Mouse (Mus musculus): Measurements from ENCODE around the gene Cramp1l. TPM values are rescaled to one million over a fixed set of nuclear protein-coding genes. Genes with fewer than 3 reads are reported as not detected.

The Cramp1l gene
- polyA plus RNA-seq, 1 experiment from 2014 or later, result 10.8 TPM

DNA sequence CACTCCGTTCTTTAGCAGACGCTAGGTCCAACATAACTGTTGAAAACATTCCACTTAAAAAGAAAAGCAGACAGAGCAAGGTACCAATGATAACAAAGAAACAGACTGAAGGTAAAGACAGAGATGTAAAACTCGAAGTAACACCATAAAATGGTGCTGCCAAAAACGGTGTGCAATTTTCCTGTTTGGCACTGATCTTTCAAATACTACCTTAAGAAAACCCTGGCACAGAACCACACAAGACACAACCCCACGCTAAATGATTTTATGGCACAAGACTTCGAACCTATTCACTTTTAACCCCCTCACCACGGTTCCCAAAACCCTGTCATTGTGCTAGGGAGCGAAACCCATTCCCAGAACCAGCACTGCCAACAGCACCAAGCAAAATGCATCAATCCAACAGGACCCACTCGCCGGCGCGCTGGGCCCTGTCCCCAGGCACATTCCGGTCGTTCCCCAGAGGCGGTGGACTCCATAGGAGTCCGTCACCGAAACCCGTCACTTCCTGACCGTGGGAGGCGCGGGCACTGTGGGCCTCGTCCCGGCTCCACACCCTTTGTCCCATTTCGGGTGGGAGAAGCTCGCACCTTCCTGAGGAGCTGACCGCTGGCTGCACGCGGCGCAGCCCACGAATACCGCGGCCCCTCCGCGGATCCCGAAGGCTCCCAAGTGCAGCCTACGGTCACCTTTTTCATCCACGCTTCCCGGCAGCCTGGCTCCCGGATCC is 582 bp downstream of the Cramp1l start:
- H3K27ac ChIP-seq, result peak overlapping the region; percentile 98
- peak overlapping the region; percentile 100 for H3K4me3 ChIP-seq
- peaks cover 48% of the 10 kb centered on the region for H3K36me3 ChIP-seq
- WGBS, result under 1% methylated on average over 39 of the region's 39 CpGs
- no peaks in the 10 kb centered on the region for H3K27me3 ChIP-seq (ENCODE audit: low read depth, poor library complexity, severe bottlenecking)
- no peaks in the 10 kb centered on the region for H3K9me3 ChIP-seq (replicated peaks)
- DNase-seq (ENCODE audit: low spot score), result peak; percentile 61
- peaks cover 20% of the 10 kb centered on the region for H3K4me1 ChIP-seq

DNA sequence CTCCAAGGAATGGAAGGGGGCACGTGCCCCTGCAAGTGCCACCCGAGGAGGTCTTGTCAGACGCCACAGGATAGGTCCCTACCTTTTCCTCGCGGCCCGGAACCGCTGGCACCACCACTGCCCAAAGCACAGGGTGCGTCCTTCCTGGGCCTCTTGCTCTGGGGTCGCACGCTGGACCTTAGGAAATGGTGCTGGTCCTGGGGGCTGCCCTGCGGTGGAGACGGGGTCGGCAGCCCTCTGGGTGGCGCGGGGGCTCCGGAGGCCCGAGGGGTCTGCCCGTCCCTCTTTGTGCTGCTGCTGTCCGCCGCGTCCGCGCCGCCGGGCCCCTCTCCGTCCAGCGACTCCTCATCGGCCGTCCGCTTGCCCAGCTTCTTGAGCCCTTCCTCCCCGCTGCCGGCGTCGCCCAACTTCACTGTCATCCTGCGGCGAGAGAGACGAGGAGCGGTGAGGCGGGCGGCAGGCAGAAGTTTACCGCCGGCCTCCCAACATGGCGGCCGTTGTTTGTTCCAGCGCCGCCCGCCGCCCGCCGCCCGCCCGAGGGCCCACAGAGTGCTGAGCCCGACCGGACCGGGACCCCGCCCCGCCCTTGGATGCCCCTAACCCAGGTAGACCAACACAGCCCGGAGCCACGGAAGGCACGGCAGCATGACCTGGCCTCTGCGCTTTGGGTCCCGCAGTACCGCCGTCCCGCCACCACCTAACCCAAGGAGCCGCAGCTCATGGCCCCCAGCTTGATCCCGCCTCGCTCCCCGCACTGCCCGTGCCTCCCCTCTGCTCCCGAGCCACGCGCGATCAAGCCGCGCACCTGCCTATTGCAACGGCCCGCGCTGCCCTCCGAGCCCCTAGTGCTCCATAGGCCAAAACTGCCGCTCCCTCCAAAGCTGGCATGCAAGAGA is 1.7 kb downstream of the Cramp1l start:
- under 1% methylated on average over 80 of the region's 81 CpGs for WGBS

DNA sequence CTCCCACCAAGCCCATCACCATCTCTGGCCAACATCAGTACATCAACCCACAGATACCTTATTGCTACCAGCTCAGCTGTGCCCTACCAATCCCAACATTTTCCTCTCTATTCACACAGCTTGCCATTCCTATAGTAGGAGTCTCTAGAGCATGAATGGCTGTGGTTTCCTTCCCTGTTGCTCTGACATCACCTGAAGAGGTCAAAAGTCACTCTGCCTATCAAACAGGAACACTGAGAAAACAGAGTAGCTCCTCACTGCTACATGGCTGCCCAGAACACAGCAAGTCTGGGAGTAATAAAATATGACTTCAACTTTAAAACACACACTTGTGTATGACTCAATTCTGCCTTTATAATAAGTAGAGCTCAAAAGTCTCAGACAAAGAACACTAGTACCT is 8.1 kb downstream of the Cramp1l start:
- Histone ChIP-seq H3K4me1 (no peaks in the 10 kb centered on the region), H3K36me3 (peaks cover 96% of the 10 kb centered on the region)

More for the DNA sequence above, 1.7 kb downstream of the Cramp1l start:
- peak; percentile 77 for DNase-seq (ENCODE audit: low spot score)
- H3K36me3 ChIP-seq, result peaks cover 50% of the 10 kb centered on the region
- H3K9me3 ChIP-seq (replicated peaks), result no peaks in the 10 kb centered on the region
- H3K4me3 ChIP-seq, result peak overlapping the region; percentile 100
- H3K4me1 ChIP-seq, result peaks cover 20% of the 10 kb centered on the region
- peak overlapping the region; percentile 98 for H3K27ac ChIP-seq
- H3K27me3 ChIP-seq (ENCODE audit: low read depth, poor library complexity, severe bottlenecking), result no peaks in the 10 kb centered on the region

DNA sequence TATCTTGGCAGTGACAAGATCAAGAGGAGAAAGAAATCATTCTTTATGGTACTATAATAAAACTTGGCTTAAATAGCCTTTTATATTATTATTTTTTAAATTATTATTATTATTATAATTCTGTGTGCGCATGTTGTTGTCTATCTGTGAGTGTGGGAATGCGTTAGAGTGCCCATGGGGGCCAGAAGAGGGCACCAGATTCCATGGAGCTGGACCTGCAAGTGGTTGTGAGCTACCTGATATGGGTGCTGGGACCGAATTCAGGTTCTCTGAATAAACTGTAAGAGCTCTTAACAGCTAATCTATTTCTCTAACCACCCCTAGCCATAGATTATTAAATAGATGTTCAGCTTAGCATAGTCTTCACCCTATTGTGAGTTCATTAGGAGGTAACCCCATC is 10.5 kb downstream of the Cramp1l start:
- Histone ChIP-seq H3K27ac (no peak overlapping the region), H3K4me3 (no peak overlapping the region), H3K36me3 (peaks cover 96% of the 10 kb centered on the region), H3K27me3 (ENCODE audit: low read depth, poor library complexity, severe bottlenecking) (no peaks in the 10 kb centered on the region), H3K4me1 (no peaks in the 10 kb centered on the region), H3K9me3 (replicated peaks) (no peaks in the 10 kb centered on the region)
- over 99% methylated on average over 3 of the region's 3 CpGs for WGBS
- DNase-seq (ENCODE audit: low spot score), result no peak

More for the DNA sequence above, 8.1 kb downstream of the Cramp1l start:
- DNase-seq (ENCODE audit: low spot score), result no peak
- Histone ChIP-seq H3K9me3 (replicated peaks) (no peaks in the 10 kb centered on the region), H3K27me3 (ENCODE audit: low read depth, poor library complexity, severe bottlenecking) (no peaks in the 10 kb centered on the region), H3K4me3 (no peak overlapping the region), H3K27ac (no peak overlapping the region)

DNA sequence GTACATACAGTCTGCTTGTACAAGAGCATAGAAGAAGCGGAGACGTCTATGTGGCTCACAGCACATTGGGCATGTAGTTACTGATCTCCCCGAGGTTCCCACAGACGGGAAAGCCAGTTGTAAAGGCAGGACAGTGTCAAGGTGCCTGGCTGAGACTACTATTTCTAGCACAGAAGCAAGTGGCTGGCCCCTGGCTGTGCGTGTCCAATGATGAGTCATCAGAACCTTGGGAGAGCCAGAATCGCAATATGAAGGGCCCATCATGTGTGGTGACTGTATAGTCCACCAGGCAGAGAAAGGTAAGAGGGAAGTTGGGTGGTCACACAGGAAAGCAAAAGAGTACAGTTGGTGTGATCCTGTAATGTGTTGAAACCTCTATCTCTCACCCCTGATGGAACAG is 20.9 kb downstream of the Cramp1l start:
- 96% methylated on average over 6 of the region's 6 CpGs for WGBS
- Histone ChIP-seq H3K27ac (no peak overlapping the region), H3K4me1 (no peaks in the 10 kb centered on the region), H3K4me3 (no peak overlapping the region), H3K36me3 (peaks cover 99% of the 10 kb centered on the region), H3K9me3 (replicated peaks) (no peaks in the 10 kb centered on the region), H3K27me3 (ENCODE audit: low read depth, poor library complexity, severe bottlenecking) (no peaks in the 10 kb centered on the region)
- DNase-seq (ENCODE audit: low spot score), result no peak

DNA sequence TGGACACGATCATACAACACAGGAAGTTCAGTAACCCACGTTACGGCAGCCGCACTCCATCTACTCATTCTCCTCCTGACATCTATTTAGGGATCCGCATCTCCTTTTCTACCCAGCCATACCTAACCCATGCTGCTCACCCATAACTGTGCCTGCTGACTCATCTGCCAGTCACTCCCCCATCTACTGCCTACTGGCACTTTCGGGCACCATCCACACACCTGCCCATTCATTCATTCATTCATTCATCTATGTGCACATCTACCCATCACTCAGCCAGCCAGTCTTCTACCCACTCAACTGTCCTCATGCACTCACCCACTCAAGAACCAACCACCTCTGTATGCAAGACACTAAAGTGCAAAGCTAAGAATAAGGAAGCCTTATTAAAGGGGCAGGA is 28.4 kb downstream of the Cramp1l start:
- no peak for DNase-seq (ENCODE audit: low spot score)
- 97% methylated on average over 6 of the region's 6 CpGs for WGBS
- Histone ChIP-seq H3K36me3 (peaks cover 99% of the 10 kb centered on the region), H3K27me3 (ENCODE audit: low read depth, poor library complexity, severe bottlenecking) (no peaks in the 10 kb centered on the region), H3K9me3 (replicated peaks) (no peaks in the 10 kb centered on the region), H3K4me1 (no peaks in the 10 kb centered on the region), H3K27ac (no peak overlapping the region), H3K4me3 (no peak overlapping the region)

DNA sequence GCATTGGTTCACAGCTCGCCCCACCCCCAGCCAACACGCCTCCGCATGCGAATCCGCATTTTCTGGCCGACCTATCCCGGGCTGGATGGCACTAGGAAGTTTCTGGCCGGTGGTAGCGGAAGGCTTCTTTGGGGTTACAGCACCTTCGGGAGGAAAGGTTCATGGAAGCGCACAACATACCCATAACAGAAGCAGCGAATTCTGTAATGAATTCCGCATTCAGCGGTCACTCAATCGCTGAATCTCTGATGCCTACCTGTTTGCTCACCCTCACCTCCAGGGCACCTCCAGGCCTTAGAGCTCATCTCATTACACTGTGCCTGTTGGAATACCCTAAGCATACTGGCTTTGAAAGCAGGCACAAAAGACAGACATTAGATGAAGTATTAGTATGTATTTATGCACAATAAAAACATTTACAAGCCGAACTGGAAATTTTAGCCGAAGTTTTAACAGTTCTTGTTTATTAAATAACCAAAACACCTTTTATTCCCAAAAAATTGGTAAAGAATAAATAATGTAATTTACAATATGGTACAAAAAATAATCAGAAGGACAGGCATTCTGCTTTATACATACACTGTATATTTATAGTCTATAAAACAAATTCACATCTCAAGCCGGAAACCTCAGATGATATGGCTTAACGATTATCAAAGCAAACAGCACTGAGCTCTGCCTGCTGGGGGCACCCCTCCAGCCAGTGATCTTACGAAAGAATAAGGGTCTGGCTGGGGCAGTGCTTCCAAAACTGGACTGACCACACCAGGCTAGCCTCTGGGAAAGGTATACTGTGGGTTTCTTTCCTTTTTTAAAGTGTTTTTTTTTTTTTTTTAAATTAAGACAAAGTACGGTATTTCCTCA is 54.5 kb downstream of the Cramp1l start:
- Histone ChIP-seq H3K4me3 (peak overlapping the region; percentile 94), H3K27ac (peak overlapping the region; percentile 98), H3K4me1 (peaks cover 22% of the 10 kb centered on the region), H3K36me3 (peaks cover 69% of the 10 kb centered on the region), H3K9me3 (replicated peaks) (no peaks in the 10 kb centered on the region), H3K27me3 (ENCODE audit: low read depth, poor library complexity, severe bottlenecking) (no peaks in the 10 kb centered on the region)
- WGBS, result 17% methylated on average over 21 of the region's 21 CpGs
- DNase-seq (ENCODE audit: low spot score), result no peak

DNA sequence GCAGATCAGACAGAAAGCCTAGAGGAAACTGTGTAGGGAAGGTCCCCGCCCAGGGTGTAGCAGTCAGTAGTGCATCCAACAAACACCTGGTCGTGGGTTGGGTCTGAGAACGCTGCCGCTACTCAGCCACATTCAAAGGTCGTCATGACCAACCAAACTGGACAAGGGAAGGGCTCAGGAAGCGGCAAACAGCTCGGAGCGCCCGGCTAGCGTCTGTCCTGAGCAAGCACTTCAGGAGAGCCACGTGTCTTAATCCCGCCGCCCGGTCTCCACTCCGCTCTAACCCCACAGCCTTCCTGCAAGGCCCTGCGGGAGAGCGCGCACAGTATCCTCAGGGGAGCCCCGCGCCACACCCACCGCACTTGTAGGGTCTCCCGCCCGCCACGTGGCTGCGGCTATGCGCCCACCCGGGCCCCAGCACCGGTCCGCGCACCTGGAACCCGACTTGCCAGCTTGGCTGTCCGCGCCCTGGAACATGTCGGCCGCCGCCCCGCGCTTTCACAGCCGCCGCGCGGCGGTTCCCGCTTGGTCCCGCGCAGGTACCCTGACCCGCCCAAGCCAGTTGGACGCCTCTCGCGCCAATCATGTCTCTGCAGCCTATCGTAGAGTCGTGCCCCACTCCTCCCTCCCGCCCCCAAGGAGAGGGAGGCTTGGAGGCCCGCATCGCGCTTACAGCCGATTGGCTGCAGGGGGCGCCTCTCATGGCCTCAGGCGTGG is 55.3 kb downstream of the Cramp1l start, which contains the start of gene Jpt2:
TSS of gene Jpt2 (minus strand) at position 555 of the 717 bp plus-strand sequence.
- peak within 1 kb of the TSS; percentile 98 for H3K27ac ChIP-seq
- H3K4me3 ChIP-seq, result peak within 1 kb of the TSS; percentile 94
- peaks cover 69% of the 10 kb centered on the region for H3K36me3 ChIP-seq
- DNase-seq (ENCODE audit: low spot score), result peak; percentile 99
- no peaks in the 10 kb centered on the region for H3K27me3 ChIP-seq (ENCODE audit: low read depth, poor library complexity, severe bottlenecking)
- peaks cover 22% of the 10 kb centered on the region for H3K4me1 ChIP-seq
- H3K9me3 ChIP-seq (replicated peaks), result no peaks in the 10 kb centered on the region
- under 1% methylated on average over 57 of the region's 59 CpGs for WGBS

DNA sequence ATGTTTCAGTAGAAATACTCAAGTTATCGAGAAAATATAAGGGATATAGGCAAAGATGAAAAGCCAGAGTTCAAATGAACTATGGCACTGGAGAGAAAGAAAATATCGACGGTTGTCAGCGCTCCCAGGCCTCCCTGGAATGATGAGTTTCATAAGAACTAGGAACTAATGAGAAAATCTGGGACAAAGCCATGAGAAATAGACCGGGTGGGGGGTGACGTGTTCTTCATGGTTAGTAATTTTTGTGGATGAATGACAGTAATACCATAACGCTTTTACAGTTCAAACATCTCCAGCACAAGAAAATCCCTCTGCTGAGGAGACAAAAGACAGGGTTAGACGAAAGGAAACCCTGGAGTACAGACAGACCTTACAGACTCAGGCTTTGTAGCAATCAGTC is 56.2 kb downstream of the Cramp1l start:
- Histone ChIP-seq H3K27ac (peak overlapping the region; percentile 98), H3K27me3 (ENCODE audit: low read depth, poor library complexity, severe bottlenecking) (no peaks in the 10 kb centered on the region), H3K9me3 (replicated peaks) (no peaks in the 10 kb centered on the region), H3K4me3 (peak overlapping the region; percentile 94), H3K36me3 (peaks cover 68% of the 10 kb centered on the region), H3K4me1 (peaks cover 22% of the 10 kb centered on the region)
- WGBS, result 65% methylated on average over 8 of the region's 8 CpGs
- DNase-seq (ENCODE audit: low spot score), result no peak

DNA sequence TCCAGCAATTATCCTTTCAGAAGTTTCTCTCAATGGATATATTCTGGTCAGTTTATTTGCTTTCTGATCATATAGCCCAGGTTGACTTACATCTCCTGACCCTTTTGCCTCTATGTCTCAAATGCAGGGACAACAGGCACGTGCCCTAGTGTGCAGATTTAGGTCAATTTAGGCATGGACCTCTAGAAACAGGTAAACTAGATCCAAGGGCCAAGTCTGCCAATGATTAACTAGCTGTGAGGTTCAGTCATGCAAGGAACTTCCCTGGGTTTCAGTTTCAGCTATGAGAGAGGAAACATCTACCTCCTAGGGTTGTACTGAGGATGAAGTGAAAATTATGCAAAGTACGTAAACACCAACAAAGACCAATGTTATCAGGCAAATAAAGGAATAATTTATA is 62.3 kb downstream of the Cramp1l start:
- Histone ChIP-seq H3K27me3 (ENCODE audit: low read depth, poor library complexity, severe bottlenecking) (no peaks in the 10 kb centered on the region), H3K4me1 (no peaks in the 10 kb centered on the region), H3K9me3 (replicated peaks) (no peaks in the 10 kb centered on the region), H3K36me3 (peaks cover 97% of the 10 kb centered on the region), H3K27ac (no peak overlapping the region), H3K4me3 (no peak overlapping the region)
- DNase-seq (ENCODE audit: low spot score), result no peak
- WGBS, result 95% methylated on average over 2 of the region's 2 CpGs

DNA sequence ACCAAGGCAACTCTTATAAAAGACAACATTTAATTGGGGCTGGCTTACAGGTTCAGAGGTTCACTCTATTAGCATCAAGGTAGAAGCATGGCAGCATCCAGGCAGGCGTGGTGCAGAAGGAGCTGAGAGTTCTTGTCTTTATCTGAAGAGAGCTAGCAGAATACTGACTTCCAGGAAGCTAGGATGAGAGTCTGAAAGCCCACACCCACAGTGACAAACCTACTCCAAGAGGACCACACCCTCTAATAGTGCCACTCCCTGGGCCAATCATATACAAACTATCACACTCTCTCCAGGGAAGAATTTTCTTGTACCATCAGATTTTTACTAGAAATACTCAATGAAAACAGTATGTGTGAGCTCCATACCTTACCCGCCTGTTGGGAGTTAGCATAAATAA is 64.9 kb downstream of the Cramp1l start:
- no peak for DNase-seq (ENCODE audit: low spot score)
- WGBS, result 89% methylated on average over 2 of the region's 2 CpGs
- H3K36me3 ChIP-seq, result peaks cover 99% of the 10 kb centered on the region
- no peaks in the 10 kb centered on the region for H3K4me1 ChIP-seq
- H3K27ac ChIP-seq, result no peak overlapping the region
- no peaks in the 10 kb centered on the region for H3K9me3 ChIP-seq (replicated peaks)
- H3K27me3 ChIP-seq (ENCODE audit: low read depth, poor library complexity, severe bottlenecking), result no peaks in the 10 kb centered on the region
- no peak overlapping the region for H3K4me3 ChIP-seq

DNA sequence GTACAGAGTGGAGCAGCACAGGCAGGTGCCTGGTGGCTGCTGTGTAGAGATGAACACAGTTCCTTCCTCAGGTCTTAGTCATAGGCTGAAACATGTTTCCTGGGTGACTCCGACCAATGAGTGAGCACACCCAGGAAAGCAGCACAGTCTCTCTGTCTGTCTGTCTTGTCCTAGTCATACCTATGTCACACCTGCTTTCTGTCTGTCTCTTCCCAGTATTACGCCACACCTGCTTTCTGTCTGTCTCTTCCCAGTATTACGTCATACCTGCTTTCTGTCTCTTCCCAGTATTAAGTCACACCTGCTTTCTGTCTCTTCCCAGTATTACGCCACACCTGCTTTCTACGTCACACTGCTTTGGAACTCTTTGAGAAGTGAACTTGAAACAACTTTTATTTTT is 67.4 kb downstream of the Cramp1l start:
- 98% methylated on average over 5 of the region's 5 CpGs for WGBS
- H3K4me3 ChIP-seq, result no peak overlapping the region
- peaks cover 100% of the 10 kb centered on the region for H3K36me3 ChIP-seq
- DNase-seq (ENCODE audit: low spot score), result no peak
- H3K27ac ChIP-seq, result no peak overlapping the region
- no peaks in the 10 kb centered on the region for H3K27me3 ChIP-seq (ENCODE audit: low read depth, poor library complexity, severe bottlenecking)
- no peaks in the 10 kb centered on the region for H3K9me3 ChIP-seq (replicated peaks)
- H3K4me1 ChIP-seq, result no peaks in the 10 kb centered on the region

Data from limb, embryonic 10.5 days (tissue).